Mouse (Mus musculus): ENCODE data around the gene Trim38. TPM values are rescaled to one million over a fixed set of nuclear protein-coding genes. Genes with fewer than 3 reads are reported as not detected.
A peak's percentile ranks its signal among the peaks of the same experiment; 100 is the strongest.

Trim38 gene
- polyA plus RNA-seq, 1 experiment from 2014 or later, result not detected

- WGBS (ENCODE audit: insufficient replicate concordance), result 47% methylated on average over 2 of the region's 2 CpGs
- no peak overlapping the region for H3K27ac ChIP-seq (replicated peaks)
- no peaks in the 10 kb centered on the region for H3K36me3 ChIP-seq (replicated peaks)
- H3K27me3 ChIP-seq, result no peaks in the 10 kb centered on the region
- no peak overlapping the region for H3K9ac ChIP-seq
- no peaks in the 10 kb centered on the region for H3K9me3 ChIP-seq (replicated peaks)
- peak; percentile 51; the same call in 1 of the 2 replicates for ATAC-seq (ENCODE audit: insufficient read depth)
- H3K4me3 ChIP-seq (replicated peaks), result no peak overlapping the region
- H3K4me1 ChIP-seq (replicated peaks), result 0 out of 2 replicates have a peak, but pooled peaks cover 5% of the 10 kb centered on the region
- H3K4me2 ChIP-seq, result no peak overlapping the region
These were observed 34.8 kb downstream of the Trim38 start for GRCm38 (mm10) chr13:23804532-23804931.

DNA sequence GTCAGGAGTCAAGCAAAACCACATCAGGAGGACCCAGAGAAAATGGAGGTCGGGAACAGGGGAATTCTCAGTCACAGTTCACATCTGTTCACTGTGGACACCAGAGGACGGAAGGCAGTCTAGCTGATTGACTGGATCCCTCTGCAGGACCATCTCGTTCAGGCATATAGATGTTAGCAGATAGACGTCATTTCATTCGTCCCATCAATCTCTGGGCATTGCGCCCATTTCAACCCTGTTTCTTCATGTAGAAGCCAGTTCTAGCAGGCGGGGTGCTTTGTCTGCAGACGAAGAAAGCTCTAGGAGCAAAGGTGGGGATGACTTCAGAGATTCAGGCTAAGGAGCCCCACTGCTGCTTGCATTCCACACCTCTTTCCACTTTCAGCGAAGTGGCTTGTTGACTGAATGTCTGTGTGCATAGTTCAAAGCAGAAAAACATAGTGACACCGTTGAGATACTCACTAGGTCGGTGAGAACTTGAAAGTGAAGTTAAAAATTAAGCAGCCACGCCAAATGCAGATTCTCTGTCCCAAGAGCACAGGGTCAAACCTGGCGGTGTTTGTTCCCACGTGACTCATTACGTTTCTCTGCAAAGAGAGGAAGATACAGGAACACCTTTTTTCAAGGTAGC, 36.8 kb downstream of the Trim38 start, which contains the start of gene Slc17a2:
Gene Slc17a2 (plus strand): TSS at position 572 of the 631 bp plus-strand sequence.
- Histone ChIP-seq H3K9me3 (replicated peaks) (no peaks in the 10 kb centered on the region), H3K27ac (replicated peaks) (peak within 1 kb of the TSS; percentile 38; the same call in 1 of the 2 replicates), H3K4me1 (replicated peaks) (0 out of 2 replicates have a peak, but pooled peaks cover 5% of the 10 kb centered on the region), H3K36me3 (replicated peaks) (no peaks in the 10 kb centered on the region), H3K9ac (no peak within 1 kb of the TSS), H3K4me3 (replicated peaks) (no peak within 1 kb of the TSS), H3K4me2 (peak within 1 kb of the TSS; percentile 25; the same call in 1 of the 2 replicates), H3K27me3 (no peaks in the 10 kb centered on the region)
- WGBS (ENCODE audit: insufficient replicate concordance), result 60% methylated on average over 15 of the region's 15 CpGs
- ATAC-seq (ENCODE audit: insufficient read depth), result peak; percentile 62

DNA sequence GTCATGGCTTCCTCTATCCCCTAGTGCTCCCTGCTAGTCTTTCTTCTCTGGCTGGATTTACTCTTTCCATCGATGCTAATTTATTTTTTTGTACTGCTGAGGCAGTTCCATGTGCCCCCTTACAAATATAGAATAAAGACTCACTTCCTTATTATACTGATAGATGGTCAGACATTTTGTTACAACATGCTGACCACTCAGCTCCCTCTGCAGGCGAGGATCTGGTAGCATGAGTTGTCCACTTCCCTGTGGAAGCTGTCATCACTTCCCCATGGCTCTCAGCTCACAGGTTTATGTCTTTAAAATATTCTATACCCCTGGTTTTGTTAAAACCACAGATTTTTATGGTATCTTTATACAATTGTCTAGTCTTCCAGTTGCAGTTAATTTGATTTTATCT, 46.4 kb downstream of the Trim38 start:
- H3K36me3 ChIP-seq (replicated peaks), result no peaks in the 10 kb centered on the region
- no peaks in the 10 kb centered on the region for H3K27me3 ChIP-seq
- H3K4me1 ChIP-seq (replicated peaks), result no peaks in the 10 kb centered on the region
- 34% methylated on average over 2 of the region's 2 CpGs for WGBS (ENCODE audit: insufficient replicate concordance)
- H3K4me2 ChIP-seq, result no peak overlapping the region
- H3K27ac ChIP-seq (replicated peaks), result no peak overlapping the region
- no peak for ATAC-seq (ENCODE audit: insufficient read depth)
- no peak overlapping the region for H3K4me3 ChIP-seq (replicated peaks)
- H3K9me3 ChIP-seq (replicated peaks), result no peaks in the 10 kb centered on the region
- H3K9ac ChIP-seq, result no peak overlapping the region

DNA sequence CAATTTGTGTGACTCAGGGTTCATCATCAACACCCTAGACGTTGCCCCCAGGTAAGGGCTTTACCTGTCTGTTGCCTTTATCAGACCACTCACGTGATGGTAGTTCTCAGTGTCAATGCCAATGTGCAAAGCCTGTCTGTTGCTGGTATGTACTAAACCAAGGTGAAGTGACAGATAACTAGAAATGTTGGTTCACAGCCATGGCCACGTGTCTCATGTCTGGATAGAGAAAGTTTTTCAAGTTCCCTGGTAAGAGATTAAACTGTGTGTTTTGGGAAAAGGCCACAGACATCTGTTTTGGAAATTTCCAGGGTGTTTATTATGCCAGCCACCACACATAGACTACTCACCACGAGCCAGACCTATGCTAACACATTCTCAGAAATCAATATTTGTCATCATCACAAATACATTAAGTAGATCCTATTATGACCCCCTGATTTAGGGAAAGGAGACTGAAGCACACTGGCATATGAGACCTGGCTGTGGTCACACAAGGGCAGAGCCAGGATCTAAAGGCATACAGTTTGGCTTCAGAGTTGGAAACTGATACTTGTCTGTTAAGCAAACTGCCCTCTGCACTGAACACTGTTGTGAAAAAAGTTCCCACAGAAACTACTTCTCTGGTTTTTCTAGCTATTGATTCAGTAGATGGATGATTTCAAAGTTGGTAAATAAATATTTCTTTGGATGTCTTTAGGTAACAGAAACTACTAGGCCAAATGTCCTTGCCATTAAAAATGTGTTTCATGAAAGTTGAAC, 50.6 kb downstream of the Trim38 start:
- H3K9ac ChIP-seq, result no peak overlapping the region
- no peak overlapping the region for H3K4me2 ChIP-seq
- H3K4me3 ChIP-seq (replicated peaks), result no peak overlapping the region
- WGBS (ENCODE audit: insufficient replicate concordance), result 42% methylated on average over 4 of the region's 4 CpGs
- H3K4me1 ChIP-seq (replicated peaks), result no peaks in the 10 kb centered on the region
- H3K36me3 ChIP-seq (replicated peaks), result no peaks in the 10 kb centered on the region
- H3K27ac ChIP-seq (replicated peaks), result no peak overlapping the region
- no peaks in the 10 kb centered on the region for H3K9me3 ChIP-seq (replicated peaks)
- ATAC-seq (ENCODE audit: insufficient read depth), result no peak
- no peaks in the 10 kb centered on the region for H3K27me3 ChIP-seq

DNA sequence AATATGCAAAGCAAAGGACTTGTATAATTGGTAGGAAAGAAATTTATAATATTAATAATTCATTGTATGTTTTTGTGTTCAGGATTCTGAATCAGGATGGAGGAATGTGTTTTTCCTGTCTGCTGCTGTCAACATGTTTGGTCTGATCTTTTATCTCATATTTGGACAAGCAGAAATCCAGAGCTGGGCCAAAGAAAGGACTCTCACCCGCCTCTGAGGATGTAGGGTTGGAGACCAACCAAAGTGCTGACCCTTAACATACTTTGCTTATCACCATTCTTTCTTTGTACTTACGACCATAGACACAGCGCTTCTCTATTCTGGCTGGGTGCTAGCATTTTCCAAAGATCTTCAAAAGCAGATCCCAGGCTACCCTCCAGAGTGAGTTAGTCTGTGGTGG, 52.5 kb downstream of the Trim38 start:
- Histone ChIP-seq H3K4me2 (no peak overlapping the region), H3K4me1 (replicated peaks) (no peaks in the 10 kb centered on the region), H3K27ac (replicated peaks) (no peak overlapping the region), H3K9ac (no peak overlapping the region), H3K36me3 (replicated peaks) (no peaks in the 10 kb centered on the region), H3K4me3 (replicated peaks) (no peak overlapping the region), H3K9me3 (replicated peaks) (no peaks in the 10 kb centered on the region), H3K27me3 (no peaks in the 10 kb centered on the region)
- WGBS (ENCODE audit: insufficient replicate concordance), result 58% methylated on average over 3 of the region's 3 CpGs
- no peak for ATAC-seq (ENCODE audit: insufficient read depth)

- ATAC-seq (ENCODE audit: insufficient read depth), result no peak
- no peaks in the 10 kb centered on the region for H3K4me1 ChIP-seq (replicated peaks)
- 41% methylated on average over 3 of the region's 3 CpGs for WGBS (ENCODE audit: insufficient replicate concordance)
These were observed 56.9 kb downstream of the Trim38 start for GRCm38 (mm10) chr13:23826606-23827005.

DNA sequence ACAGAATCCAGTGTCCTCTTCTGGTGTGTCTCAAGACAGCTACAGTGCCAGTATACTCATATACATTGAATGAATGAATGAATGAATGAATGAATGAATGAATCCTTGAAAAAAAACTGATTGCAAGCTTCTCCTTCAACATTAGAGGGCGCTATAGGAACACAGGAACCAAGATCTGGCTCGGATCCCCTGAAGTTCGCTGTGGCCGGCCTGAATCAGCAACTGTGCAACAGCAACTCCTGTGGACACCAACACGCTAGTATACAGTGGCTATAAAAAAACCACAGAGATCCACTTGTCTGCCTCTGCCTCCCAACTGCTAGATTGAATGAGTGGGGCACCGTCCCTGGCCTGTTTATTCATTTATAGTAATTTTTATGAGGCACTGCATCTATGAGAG, 63.3 kb downstream of the Trim38 start:
- Histone ChIP-seq H3K4me3 (replicated peaks) (no peak overlapping the region), H3K9ac (no peak overlapping the region), H3K9me3 (replicated peaks) (no peaks in the 10 kb centered on the region), H3K4me2 (no peak overlapping the region), H3K36me3 (replicated peaks) (no peaks in the 10 kb centered on the region), H3K27me3 (no peaks in the 10 kb centered on the region), H3K27ac (replicated peaks) (no peak overlapping the region), H3K4me1 (replicated peaks) (no peaks in the 10 kb centered on the region)
- ATAC-seq (ENCODE audit: insufficient read depth), result no peak
- 11% methylated on average over 6 of the region's 6 CpGs for WGBS (ENCODE audit: insufficient replicate concordance)

More at GRCm38 (mm10) chr13:23826606-23827005, 56.9 kb downstream of the Trim38 start:
- Histone ChIP-seq H3K9ac (no peak overlapping the region), H3K27ac (replicated peaks) (no peak overlapping the region), H3K27me3 (no peaks in the 10 kb centered on the region), H3K9me3 (replicated peaks) (no peaks in the 10 kb centered on the region), H3K4me2 (no peak overlapping the region), H3K36me3 (replicated peaks) (no peaks in the 10 kb centered on the region), H3K4me3 (replicated peaks) (no peak overlapping the region)

- Histone ChIP-seq H3K9ac (no peak overlapping the region), H3K4me1 (replicated peaks) (no peaks in the 10 kb centered on the region), H3K27me3 (no peaks in the 10 kb centered on the region), H3K4me2 (no peak overlapping the region), H3K27ac (replicated peaks) (no peak overlapping the region), H3K36me3 (replicated peaks) (no peaks in the 10 kb centered on the region), H3K4me3 (replicated peaks) (no peak overlapping the region), H3K9me3 (replicated peaks) (no peaks in the 10 kb centered on the region)
- no peak for ATAC-seq (ENCODE audit: insufficient read depth)
- 72% methylated on average over 5 of the region's 5 CpGs for whole genome bisulfite sequencing (ENCODE audit: insufficient replicate concordance)
These were observed 65.1 kb downstream of the Trim38 start for GRCm38 (mm10) chr13:23834836-23835235.

GRCm38 (mm10) chr13:23836630-23837029, 66.9 kb downstream of the Trim38 start:
- no peaks in the 10 kb centered on the region for H3K9me3 ChIP-seq (replicated peaks)
- H3K27me3 ChIP-seq, result no peaks in the 10 kb centered on the region
- WGBS (ENCODE audit: insufficient replicate concordance), result 58% methylated on average over 5 of the region's 5 CpGs
- no peaks in the 10 kb centered on the region for H3K4me1 ChIP-seq (replicated peaks)
- H3K9ac ChIP-seq, result no peak overlapping the region
- no peaks in the 10 kb centered on the region for H3K36me3 ChIP-seq (replicated peaks)
- H3K4me2 ChIP-seq, result no peak overlapping the region
- H3K27ac ChIP-seq (replicated peaks), result no peak overlapping the region
- ATAC-seq (ENCODE audit: insufficient read depth), result peak; percentile 57
- no peak overlapping the region for H3K4me3 ChIP-seq (replicated peaks)

- Histone ChIP-seq H3K4me2 (no peak within 1 kb of the TSS), H3K4me3 (replicated peaks) (no peak within 1 kb of the TSS), H3K9ac (no peak within 1 kb of the TSS), H3K27ac (replicated peaks) (no peak within 1 kb of the TSS), H3K4me1 (replicated peaks) (no peaks in the 10 kb centered on the region), H3K9me3 (replicated peaks) (no peaks in the 10 kb centered on the region), H3K36me3 (replicated peaks) (no peaks in the 10 kb centered on the region), H3K27me3 (no peaks in the 10 kb centered on the region)
- 36% methylated on average over 2 of the region's 2 CpGs for WGBS (ENCODE audit: insufficient replicate concordance)
- no peak for ATAC-seq (ENCODE audit: insufficient read depth)
These were observed 69.6 kb downstream of the Trim38 start, which contains the start of gene Slc17a3 for GRCm38 (mm10) chr13:23839308-23839707. Gene Slc17a3, plus strand, starts transcription at chr13:23839434.
